Mouse (Mus musculus) ES-Bruce4 (cell line): Measurements from ENCODE around the gene Specc1l. TPM values are rescaled to one million over a fixed set of nuclear protein-coding genes. Genes with fewer than 3 reads are reported as not detected.
A peak's percentile ranks its signal among the peaks of the same experiment; 100 is the strongest.

ENCODE experiments used
- H3K27ac ChIP-seq: 2 replicates; pipeline ENCODE4 v1.5.1; 2012; ENCODE audit warnings: low read length, inconsistent platforms; ENCODE audit not compliant: insufficient read depth
- H3K27me3 ChIP-seq: 2 replicates; pipeline ENCODE4 v1.6.1; 2012; ENCODE audit warnings: mild to moderate bottlenecking, low read length, inconsistent platforms; ENCODE audit not compliant: control insufficient read depth, poor library complexity, insufficient read depth, severe bottlenecking
- H3K36me3 ChIP-seq: 2 replicates; pipeline ENCODE4 v1.6.1; 2012; ENCODE audit warnings: inconsistent platforms, mild to moderate bottlenecking, low read length, moderate library complexity; ENCODE audit not compliant: control insufficient read depth, poor library complexity, insufficient read depth, severe bottlenecking
- H3K4me1 ChIP-seq: one replicate; pipeline ENCODE4 v1.8.1; 2011; ENCODE audit warnings: low read length; ENCODE audit not compliant: control insufficient read depth, insufficient read depth
- H3K4me3 ChIP-seq: 2 replicates; pipeline ENCODE4 v1.5.1; 2011; ENCODE audit warnings: low read depth, mild to moderate bottlenecking, low read length
- H3K9ac ChIP-seq: 2 replicates; pipeline ENCODE4 v1.6.1; 2012; ENCODE audit warnings: low read depth, mild to moderate bottlenecking, inconsistent platforms; ENCODE audit not compliant: poor library complexity, severe bottlenecking
- H3K9me3 ChIP-seq: replicated peaks from 2 replicates; pipeline ENCODE4 v1.6.1; 2012; ENCODE audit warnings: mild to moderate bottlenecking, low read length, inconsistent platforms; ENCODE audit not compliant: control insufficient read depth, poor library complexity, insufficient read depth, severe bottlenecking
- CTCF ChIP-seq: IDR thresholded peaks from one replicate; pipeline ENCODE4 v1.8.1; 2011; ENCODE audit warnings: low read depth, low read length
- EP300 ChIP-seq: IDR thresholded peaks from 2 replicates; pipeline ENCODE4 v1.6.1; 2011; ENCODE audit warnings: low read depth, low read length; ENCODE audit not compliant: insufficient read depth
- POLR2A ChIP-seq: IDR thresholded peaks from one replicate; pipeline ENCODE4 v1.8.1; 2011; ENCODE audit warnings: low read length; ENCODE audit not compliant: insufficient read depth
- polyA plus RNA-seq: library from polyadenylated mRNA; stranded (reverse); fragments of >200 nt; gene quantifications from 2 replicates; pipeline ENCODE4 v1.2.4, GENCODE M21; 2011; ENCODE audit warnings: low read depth; ENCODE audit not compliant: missing spikeins, insufficient read depth, insufficient read length

Gene Specc1l
- polyA plus RNA-seq, 1 experiment = 41.5 TPM

DNA sequence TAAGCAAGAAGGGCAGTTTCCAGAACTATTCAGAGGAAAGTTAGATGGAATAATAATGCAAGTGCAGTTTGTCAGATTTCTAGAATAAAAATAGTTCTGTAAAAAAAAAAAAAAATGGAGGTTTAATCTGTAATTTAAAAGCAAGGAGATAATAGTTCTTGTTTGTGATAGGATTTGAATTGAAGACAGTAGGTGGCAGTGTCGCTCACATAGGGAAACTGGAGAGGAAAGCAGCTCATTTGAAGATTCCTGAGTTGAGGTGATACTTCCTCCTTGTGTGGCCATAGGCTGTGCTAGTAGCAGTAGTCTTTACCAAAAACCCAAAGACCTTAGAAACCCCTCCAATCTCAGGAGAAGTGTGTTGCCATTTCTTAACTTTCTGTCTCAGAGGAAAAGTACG, 43.2 kb downstream of the Specc1l start:
- Histone ChIP-seq H3K27ac (no peak overlapping the region), H3K9ac (no peak overlapping the region), H3K9me3 (no peaks in the 10 kb centered on the region), H3K4me1 (no peaks in the 10 kb centered on the region), H3K27me3 (no peaks in the 10 kb centered on the region), H3K36me3 (peaks cover 9% of the 10 kb centered on the region), H3K4me3 (no peak overlapping the region)
- TF ChIP-seq EP300 (no peak), POLR2A (no peak), CTCF (no peak)

DNA sequence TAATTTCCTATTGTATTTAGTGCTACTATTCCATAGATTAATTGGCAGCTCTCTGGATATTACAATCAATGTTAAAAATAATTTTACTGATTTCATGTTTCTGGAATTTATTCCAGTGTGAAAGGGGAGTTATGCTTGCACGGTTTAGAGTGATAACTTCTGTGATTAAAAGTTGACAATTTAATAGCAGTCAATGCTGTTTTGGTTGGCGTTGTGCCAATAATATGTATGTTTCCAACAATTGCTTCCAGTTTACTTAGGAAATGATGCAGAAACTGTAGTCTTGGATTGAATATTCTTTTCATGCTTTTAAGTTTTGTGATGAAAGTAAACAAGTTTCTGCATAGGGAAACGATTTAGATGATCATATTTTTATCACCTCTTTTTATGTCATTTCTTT, 45.5 kb downstream of the Specc1l start:
- Histone ChIP-seq H3K36me3 (peaks cover 22% of the 10 kb centered on the region), H3K27me3 (no peaks in the 10 kb centered on the region), H3K4me3 (no peak overlapping the region), H3K9me3 (no peaks in the 10 kb centered on the region), H3K27ac (no peak overlapping the region), H3K4me1 (no peaks in the 10 kb centered on the region), H3K9ac (no peak overlapping the region)
- TF ChIP-seq CTCF = no peak
- TF ChIP-seq POLR2A = no peak
- TF ChIP-seq EP300 = no peak

DNA sequence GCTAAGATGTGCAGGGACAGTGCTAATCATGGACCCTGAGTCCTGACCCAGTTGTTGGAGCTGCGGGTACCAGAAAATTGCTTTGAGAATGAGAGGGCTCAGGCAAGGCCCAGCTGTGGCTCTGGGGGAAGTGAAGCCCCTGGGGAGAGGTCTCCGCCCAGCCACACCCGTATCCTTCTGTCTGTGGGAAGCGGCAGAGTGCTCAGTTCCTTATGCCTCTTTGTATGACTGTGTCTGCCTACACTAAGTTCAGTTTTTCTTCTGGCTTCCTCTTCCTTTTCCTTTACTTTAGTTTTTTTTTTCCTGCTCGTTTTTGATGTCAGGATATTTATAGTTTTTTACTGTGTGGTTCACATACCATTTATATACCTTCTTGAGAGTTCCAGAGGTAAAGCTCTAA, 46.4 kb downstream of the Specc1l start:
- Histone ChIP-seq H3K36me3 (peaks cover 31% of the 10 kb centered on the region), H3K27me3 (no peaks in the 10 kb centered on the region), H3K9me3 (no peaks in the 10 kb centered on the region), H3K27ac (no peak overlapping the region), H3K9ac (no peak overlapping the region), H3K4me3 (no peak overlapping the region), H3K4me1 (no peaks in the 10 kb centered on the region)
- TF ChIP-seq CTCF (no peak), POLR2A (no peak)

DNA sequence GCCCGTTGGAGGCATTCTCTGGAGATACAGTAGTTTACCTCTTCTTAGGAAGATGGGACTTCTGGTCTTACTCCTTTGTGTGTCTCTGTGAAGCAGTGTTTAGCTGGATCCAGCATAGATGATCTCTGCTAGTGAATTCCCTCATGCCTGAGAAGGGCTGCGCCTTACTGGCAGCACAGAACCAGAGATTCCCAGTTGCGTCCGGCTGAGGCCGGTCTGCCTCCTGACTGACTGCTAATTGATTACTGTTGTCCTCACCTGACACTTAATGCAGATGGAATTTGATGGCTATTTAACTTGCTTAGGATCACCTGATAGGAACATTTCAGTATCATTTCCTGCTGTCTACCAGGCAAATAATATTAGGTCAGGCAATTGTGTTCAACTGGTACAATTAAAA, 49.4 kb downstream of the Specc1l start:
- H3K4me3 ChIP-seq = no peak overlapping the region
- H3K9me3 ChIP-seq = no peaks in the 10 kb centered on the region
- H3K27me3 ChIP-seq = no peaks in the 10 kb centered on the region
- peaks cover 40% of the 10 kb centered on the region for H3K36me3 ChIP-seq
- TF ChIP-seq EP300 (peak; percentile 79), POLR2A (no peak)
- no peaks in the 10 kb centered on the region for H3K4me1 ChIP-seq
- H3K9ac ChIP-seq = no peak overlapping the region
- H3K27ac ChIP-seq = no peak overlapping the region

DNA sequence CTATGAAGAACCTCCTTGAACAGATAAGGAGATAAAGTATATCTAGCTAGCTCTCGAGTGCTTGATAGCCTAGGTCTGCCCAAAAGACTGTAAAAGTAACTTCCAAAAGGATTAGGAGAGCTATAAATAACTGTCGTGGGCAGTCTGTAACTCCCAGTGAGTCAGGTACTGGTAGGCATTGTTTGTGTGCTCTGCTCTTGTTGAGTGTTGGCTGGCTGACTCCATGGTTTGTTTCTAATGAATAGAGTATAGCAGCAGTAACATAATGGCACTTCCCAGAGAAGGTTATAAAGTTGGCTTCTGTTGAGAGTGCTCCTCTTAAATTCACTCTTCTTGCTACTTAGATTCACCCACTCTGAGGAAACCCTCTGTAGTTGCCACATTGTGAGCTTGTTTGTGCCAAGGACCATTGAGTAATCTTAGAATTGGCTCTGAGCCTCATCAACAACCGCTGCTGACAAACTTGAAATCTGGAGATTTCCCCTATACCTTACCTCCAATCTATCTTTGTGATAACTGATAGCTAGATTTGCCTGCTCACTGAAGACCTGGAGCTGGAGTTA, 53.2 kb downstream of the Specc1l start:
- Histone ChIP-seq H3K27ac (no peak overlapping the region), H3K4me3 (no peak overlapping the region), H3K36me3 (peaks cover 36% of the 10 kb centered on the region), H3K27me3 (no peaks in the 10 kb centered on the region), H3K9me3 (no peaks in the 10 kb centered on the region), H3K9ac (no peak overlapping the region), H3K4me1 (no peaks in the 10 kb centered on the region)
- TF ChIP-seq CTCF = no peak
- TF ChIP-seq POLR2A = no peak
- no peak for TF ChIP-seq EP300

DNA sequence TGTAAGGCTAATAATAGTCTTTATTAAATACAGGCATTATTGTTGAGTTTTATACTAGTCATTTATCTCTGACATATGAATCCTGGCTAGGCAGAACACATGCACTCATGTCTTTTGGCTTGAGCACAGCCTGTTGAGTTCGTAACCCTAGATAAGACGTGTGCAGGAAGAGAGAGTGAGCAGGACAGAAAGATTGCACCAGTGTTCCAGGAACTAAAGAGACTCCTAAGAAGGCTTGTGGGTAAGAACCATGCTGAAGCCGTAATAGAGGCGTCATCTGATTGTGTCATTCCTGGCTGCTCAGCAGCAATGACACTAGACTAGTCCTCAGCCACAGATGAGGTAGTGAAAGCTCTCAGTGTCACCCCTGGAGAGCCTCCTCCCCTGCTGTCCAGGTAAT, 61.1 kb downstream of the Specc1l start:
- Histone ChIP-seq H3K4me3 (no peak overlapping the region), H3K4me1 (peaks cover 3% of the 10 kb centered on the region), H3K9ac (no peak overlapping the region), H3K36me3 (peaks cover 5% of the 10 kb centered on the region; the same call in 1 of the 2 replicates), H3K27me3 (no peaks in the 10 kb centered on the region), H3K9me3 (no peaks in the 10 kb centered on the region), H3K27ac (no peak overlapping the region)
- TF ChIP-seq EP300 (no peak), CTCF (no peak), POLR2A (no peak)
